Mouse (Mus musculus) embryonic facial prominence, embryonic 14.5 days (tissue): Measurements from ENCODE around the gene Eif3j1. TPM values are rescaled to one million over a fixed set of nuclear protein-coding genes. Genes with fewer than 3 reads are reported as not detected.
"Not testable (repeated sequence)": the region's sequence is repeated elsewhere in the genome, so short reads cannot be mapped to it uniquely, and the experiment has no call there.

Experiments
- ATAC-seq: fragments of 200-750 bp; cut with Nextera tagmentation; 2 replicates; pipeline ENCODE4 v1.8.0; 2017; ENCODE audit warnings: low read depth, moderate number of reproducible peaks, moderate TSS enrichment
- DNase-seq: peaks from one replicate; pipeline ENCODE4 v3.0.0-alpha.2; 2015; ENCODE audit warnings: low spot score
- H3K27ac ChIP-seq: fragments of 300-500 bp; sonication (generic); replicated peaks from 2 replicates; pipeline ENCODE4 v1.5.1; 2014; ENCODE audit warnings: low read depth, mild to moderate bottlenecking, low read length, moderate library complexity
- H3K27me3 ChIP-seq: fragments of 300-500 bp; sonication (generic); replicated peaks from 2 replicates; pipeline ENCODE4 v1.6.1; 2014; ENCODE audit warnings: low read length; ENCODE audit not compliant: control insufficient read depth, insufficient read depth
- H3K36me3 ChIP-seq: fragments of 300-500 bp; sonication (generic); 2 replicates; pipeline ENCODE4 v1.6.1; 2014; ENCODE audit warnings: low read length, mixed read lengths; ENCODE audit not compliant: control insufficient read depth, insufficient read depth
- H3K4me1 ChIP-seq: fragments of 300-500 bp; sonication (generic); 2 replicates; pipeline ENCODE4 v1.6.1; 2014; ENCODE audit warnings: antibody characterized with exemption, low read length; ENCODE audit not compliant: control insufficient read depth, insufficient read depth
- H3K4me2 ChIP-seq: fragments of 300-500 bp; sonication (generic); 2 replicates; pipeline ENCODE4 v1.6.1; 2014; ENCODE audit warnings: low read depth, mild to moderate bottlenecking, low read length, moderate library complexity, mixed read lengths
- H3K4me3 ChIP-seq: fragments of 300-500 bp; sonication (generic); 2 replicates; pipeline ENCODE4 v1.5.1; 2014; ENCODE audit warnings: low read depth, mild to moderate bottlenecking, low read length
- H3K9ac ChIP-seq: fragments of 300-500 bp; sonication (generic); 2 replicates; pipeline ENCODE4 v1.6.1; 2014; ENCODE audit warnings: low read depth, mild to moderate bottlenecking, low read length, moderate library complexity, mixed read lengths
- H3K9me3 ChIP-seq: fragments of 300-500 bp; sonication (generic); 2 replicates; pipeline ENCODE4 v1.6.1; 2016; ENCODE audit warnings: low read length; ENCODE audit not compliant: control insufficient read depth
- WGBS: fragments of 180-500 bp; shearing (Covaris S2); extraction: QIAGEN DNeasy Blood & Tissue Kit; methylation state at CpG from one replicate; pipeline ENCODE4 v1.1.7; 2014; 5-methylcytosine and 5-hydroxymethylcytosine counted together
- polyA plus RNA-seq: library from polyadenylated mRNA; unstranded; fragments of >200 nt; fragmentation: Nextera tagmentation; extraction: Ambion mirVana; gene quantifications from 2 replicates; pipeline ENCODE4 v1.2.1, GENCODE M21; 2014

The Eif3j1 gene
- polyA plus RNA-seq = 10.9 and 13.1 TPM in 2 replicates

- Histone ChIP-seq H3K9ac (peak within 1 kb of the TSS; percentile 94), H3K4me1 (peaks cover 8% of the 10 kb centered on the region), H3K4me3 (peak within 1 kb of the TSS; percentile 97), H3K4me2 (peak within 1 kb of the TSS; percentile 66), H3K27ac (peak within 1 kb of the TSS; percentile 84), H3K9me3 (no peaks in the 10 kb centered on the region), H3K27me3 (no peaks in the 10 kb centered on the region), H3K36me3 (peaks cover 5% of the 10 kb centered on the region; the same call in 1 of the 2 replicates)
- ATAC-seq (peak; percentile 99), DNase-seq (peak; percentile 96)
- under 1% methylated on average over 43 of the region's 67 CpGs for WGBS
These were observed at the start of gene Eif3j1 for GRCm38 (mm10) chr2:122027862-122028755. Eif3j1 (plus strand) TSS chr2:122028546.

GRCm38 (mm10) chr2:121995738-121996137 lies 32.6 kb upstream of the Eif3j1 start:
- Histone ChIP-seq H3K9ac (no peak overlapping the region), H3K4me3 (no peak overlapping the region), H3K9me3 (no peaks in the 10 kb centered on the region), H3K4me2 (no peak overlapping the region), H3K4me1 (no peaks in the 10 kb centered on the region), H3K27ac (no peak overlapping the region), H3K27me3 (no peaks in the 10 kb centered on the region), H3K36me3 (peaks cover 54% of the 10 kb centered on the region)
- 90% methylated on average over 1 of the region's 1 CpGs for WGBS
- DNase-seq (peak; percentile 8), ATAC-seq (no peak)

DNA sequence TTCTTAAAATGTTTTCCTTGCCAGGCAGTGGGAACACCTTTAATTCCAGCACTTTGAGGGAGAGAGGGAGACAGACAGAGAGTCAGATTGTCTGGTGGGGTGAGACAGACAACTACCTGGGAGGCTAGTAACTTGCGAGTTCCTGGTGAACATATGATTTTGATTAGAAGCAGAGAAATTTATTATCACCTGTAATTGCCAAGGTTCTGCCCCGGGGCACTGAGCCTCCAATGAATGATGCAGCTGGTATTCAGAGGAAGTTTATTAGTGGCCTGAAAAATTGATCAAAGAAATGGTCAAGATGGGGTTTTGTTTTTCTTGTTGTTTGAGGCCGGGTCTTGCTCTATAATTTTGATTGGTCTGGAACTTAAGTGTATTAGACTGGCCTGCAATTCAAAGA lies 19.5 kb upstream of the Eif3j1 start:
- ATAC-seq (no peak), DNase-seq (no peak)
- Histone ChIP-seq H3K9me3 (no peaks in the 10 kb centered on the region), H3K4me3 (no peak overlapping the region), H3K9ac (no peak overlapping the region), H3K4me2 (no peak overlapping the region), H3K27ac (no peak overlapping the region), H3K36me3 (peaks cover 52% of the 10 kb centered on the region), H3K27me3 (no peaks in the 10 kb centered on the region), H3K4me1 (no peaks in the 10 kb centered on the region)
- 65% methylated on average over 3 of the region's 3 CpGs for WGBS

DNA sequence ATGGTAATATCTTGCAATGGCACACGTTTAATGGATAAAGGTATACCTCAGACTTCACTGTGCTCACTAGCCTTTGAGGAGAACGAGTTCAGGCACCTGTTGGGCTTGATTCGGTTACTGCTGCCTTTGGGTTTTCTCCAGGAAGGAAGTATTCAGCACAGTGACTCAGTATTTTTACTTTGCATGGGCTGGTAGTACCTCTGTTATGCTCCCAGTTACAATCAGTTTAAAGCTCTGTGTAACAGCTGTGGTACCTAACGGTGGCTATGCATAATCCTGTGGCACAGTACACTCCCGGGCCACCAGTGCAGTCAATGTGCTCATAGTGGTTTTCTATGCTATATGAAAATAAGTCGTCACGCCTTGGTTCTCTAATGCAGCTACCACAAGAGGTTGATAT lies 16.9 kb upstream of the Eif3j1 start:
- DNase-seq = no peak
- Histone ChIP-seq H3K9me3 (no peaks in the 10 kb centered on the region), H3K27me3 (no peaks in the 10 kb centered on the region), H3K4me1 (no peaks in the 10 kb centered on the region), H3K4me3 (no peak overlapping the region), H3K27ac (no peak overlapping the region), H3K4me2 (no peak overlapping the region), H3K36me3 (peaks cover 41% of the 10 kb centered on the region), H3K9ac (no peak overlapping the region)
- WGBS = 86% methylated on average over 7 of the region's 7 CpGs
- ATAC-seq = no peak

DNA sequence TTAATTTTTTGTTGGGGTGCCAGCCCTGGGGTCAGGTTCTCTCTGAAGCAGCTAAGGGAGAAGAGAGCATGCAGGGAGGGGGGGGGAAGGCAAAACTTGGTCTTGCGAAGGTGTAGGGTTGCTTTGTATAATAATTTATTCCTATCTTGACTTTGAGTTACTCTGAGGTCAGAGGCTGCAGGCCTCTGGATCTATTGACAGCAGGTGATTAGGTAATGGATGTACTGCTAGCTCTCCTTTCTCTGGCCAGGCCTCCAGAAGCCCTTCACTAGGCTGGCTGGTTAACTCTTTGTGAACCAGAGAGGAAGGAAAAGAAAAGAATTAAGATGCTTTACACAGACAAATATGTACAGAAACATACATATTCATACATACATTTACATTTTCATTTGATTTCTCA lies 9.6 kb upstream of the Eif3j1 start:
- DNase-seq (no peak), ATAC-seq (no peak)
- no peaks in the 10 kb centered on the region for H3K27me3 ChIP-seq
- no peak overlapping the region for H3K4me2 ChIP-seq
- H3K4me1 ChIP-seq = no peaks in the 10 kb centered on the region
- 74% methylated on average over 1 of the region's 1 CpGs for WGBS
- no peak overlapping the region for H3K27ac ChIP-seq
- peaks cover 10% of the 10 kb centered on the region; the same call in 1 of the 2 replicates for H3K36me3 ChIP-seq
- H3K4me3 ChIP-seq = no peak overlapping the region
- H3K9ac ChIP-seq = no peak overlapping the region
- H3K9me3 ChIP-seq = no peaks in the 10 kb centered on the region

DNA sequence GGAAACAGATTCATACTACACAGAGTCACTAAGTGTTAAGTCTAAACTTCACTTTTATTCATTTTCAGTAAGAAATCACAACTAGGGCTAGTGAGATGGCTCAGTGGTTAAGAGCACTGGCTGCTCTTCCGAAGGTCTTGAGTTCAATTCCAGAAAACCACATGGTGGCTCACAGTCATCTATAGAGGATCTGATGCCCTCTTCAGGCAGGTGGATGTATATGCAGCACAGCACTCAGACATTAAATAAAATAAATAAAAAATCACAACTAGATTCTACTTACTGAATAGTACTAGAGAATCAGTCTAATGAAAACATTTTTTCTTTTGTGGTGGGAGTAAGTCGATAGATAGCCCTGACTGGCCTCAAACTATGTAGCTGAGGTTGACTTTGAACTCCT lies 6.1 kb upstream of the Eif3j1 start:
- no peaks in the 10 kb centered on the region for H3K9me3 ChIP-seq
- no peak overlapping the region for H3K4me2 ChIP-seq
- H3K27me3 ChIP-seq = no peaks in the 10 kb centered on the region
- WGBS = 82% methylated on average over 2 of the region's 2 CpGs
- no peak overlapping the region for H3K4me3 ChIP-seq
- no peak for ATAC-seq
- H3K4me1 ChIP-seq = no peaks in the 10 kb centered on the region
- H3K9ac ChIP-seq = no peak overlapping the region
- DNase-seq = no peak
- H3K36me3 ChIP-seq = no peaks in the 10 kb centered on the region
- no peak overlapping the region for H3K27ac ChIP-seq

- H3K9me3 ChIP-seq, ATAC-seq, H3K36me3 ChIP-seq, DNase-seq, H3K4me3 ChIP-seq, H3K9ac ChIP-seq, H3K27me3 ChIP-seq, H3K4me1 ChIP-seq, H3K27ac ChIP-seq: not testable (repeated sequence)
- H3K4me2 ChIP-seq = peak overlapping the region; percentile 63; the same call in 1 of the 2 replicates
- 92% methylated on average over 10 of the region's 10 CpGs for WGBS
These were observed 1.3 kb upstream of the Eif3j1 start for GRCm38 (mm10) chr2:122027091-122027490.

DNA sequence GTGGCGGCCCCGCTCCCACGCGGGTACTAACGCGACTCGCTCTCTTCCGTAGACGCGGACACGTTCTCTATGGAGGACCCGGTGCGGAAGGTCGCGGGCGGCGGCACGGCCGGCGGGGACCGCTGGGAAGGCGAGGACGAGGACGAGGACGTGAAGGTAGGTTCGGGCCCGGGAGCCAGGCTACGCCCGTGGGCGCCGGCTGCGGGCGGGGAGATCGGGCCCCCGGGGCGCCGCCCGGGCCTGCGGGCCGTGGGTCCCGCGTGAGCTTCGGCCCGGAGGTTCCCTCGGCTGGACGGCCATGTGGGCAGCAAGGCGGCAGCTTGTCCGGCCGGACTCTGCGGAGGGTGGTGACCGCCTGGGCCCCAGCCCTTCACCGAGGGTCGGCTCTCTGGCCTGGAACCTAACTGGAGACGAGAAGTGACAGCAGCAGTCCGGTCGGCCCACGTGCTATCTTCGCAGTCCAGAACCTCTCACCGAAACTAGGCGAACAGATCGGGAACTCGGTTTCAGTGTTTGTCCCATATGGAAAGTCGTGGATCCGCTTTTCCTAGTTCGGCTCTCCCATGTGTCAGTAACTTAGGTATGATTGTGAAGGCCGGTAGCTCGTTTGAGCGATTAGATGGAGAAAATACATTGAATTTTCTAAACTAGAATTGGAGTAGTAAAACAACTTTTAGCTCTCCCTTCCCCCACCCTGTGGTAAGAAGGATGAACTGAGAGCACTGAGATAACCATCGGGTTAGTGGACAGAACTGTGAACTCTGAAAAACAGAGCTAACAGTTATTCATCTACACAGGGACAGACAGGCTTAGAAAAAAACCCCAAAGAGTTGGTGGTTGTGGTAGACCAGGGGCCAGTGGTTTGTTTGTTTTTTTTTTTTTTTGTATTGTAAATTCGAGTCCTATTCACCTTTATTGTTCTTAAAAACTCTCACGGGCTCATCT lies 682 bp downstream of the Eif3j1 start:
- WGBS = 2% methylated on average over 23 of the region's 71 CpGs
- H3K36me3 ChIP-seq = peaks cover 12% of the 10 kb centered on the region; the same call in 1 of the 2 replicates
- ATAC-seq = peak; percentile 51
- H3K4me3 ChIP-seq = peak overlapping the region; percentile 97
- H3K9ac ChIP-seq = peak overlapping the region; percentile 94
- H3K4me1 ChIP-seq = peaks cover 8% of the 10 kb centered on the region
- DNase-seq = peak; percentile 31
- H3K27ac ChIP-seq = peak overlapping the region; percentile 84
- no peaks in the 10 kb centered on the region for H3K9me3 ChIP-seq
- peak overlapping the region; percentile 66 for H3K4me2 ChIP-seq
- no peaks in the 10 kb centered on the region for H3K27me3 ChIP-seq
